Comparison of ENCODE assay signal across 19 mouse cellular contexts in genomic region chr2:160981791-160982190, GRCm38 (mm10).
"Had no signal": no experiment of that assay in that cellular context is flagged by ENCODE, and none has a peak within 500 bp of the region (broad histone marks: within the 10 kb centered on the region; RNA-seq: fewer than 3 reads in every experiment).

No protein-coding gene starts in this region.

- H3K9ac ChIP-seq: liver, embryonic 15.5 days; liver, postnatal 0 days; lung, embryonic 15.5 days; midbrain, embryonic 13.5 days; neural tube, embryonic 13.5 days; neural tube, embryonic 15.5 days; stomach, embryonic 15.5 days had no signal

- H3K4me1 ChIP-seq: liver, embryonic 15.5 days; lung, embryonic 15.5 days; midbrain, embryonic 13.5 days; neural tube, embryonic 13.5 days; neural tube, embryonic 15.5 days; stomach, embryonic 15.5 days had no signal

- DNase-seq: liver, postnatal 0 days; lung, adult 2 months; lung, postnatal 14 days; lung, postnatal 36 days; retina, postnatal 1 day; right cerebral cortex, adult 18-20 months; thymus, adult 2 months; thymus, postnatal 25 days; thymus, postnatal 4 days had no signal

- H3K4me3 ChIP-seq: liver, embryonic 15.5 days; lung, embryonic 15.5 days; megakaryocyte, embryonic 14.5 days; midbrain, embryonic 13.5 days; myocyte; neural tube, embryonic 13.5 days; neural tube, embryonic 15.5 days; stomach, embryonic 15.5 days had no signal

- H3K27ac ChIP-seq: liver, embryonic 15.5 days; lung, embryonic 15.5 days; macrophage; midbrain, embryonic 13.5 days; neural tube, embryonic 13.5 days; neural tube, embryonic 15.5 days; stomach, embryonic 15.5 days; stomach, postnatal 0 days had no signal

- H3K27me3 ChIP-seq: liver, embryonic 15.5 days; lung, embryonic 15.5 days; megakaryocyte, embryonic 14.5 days; midbrain, embryonic 13.5 days; neural tube, embryonic 13.5 days; neural tube, embryonic 15.5 days; stomach, embryonic 15.5 days had no signal
